Mouse (Mus musculus) kidney, postnatal 0 days (tissue): ENCODE measurements around the gene Gm5426. TPM values are rescaled to one million over a fixed set of nuclear protein-coding genes. Genes with fewer than 3 reads are reported as not detected.
"Not testable (repeated sequence)": the region's sequence is repeated elsewhere in the genome, so short reads cannot be mapped to it uniquely, and the experiment has no call there.

Source experiments
- ATAC-seq: fragments of 200-750 bp; cut with Nextera tagmentation; replicated peaks from 2 replicates; pipeline ENCODE4 v1.8.0; 2017; ENCODE audit warnings: low read depth, moderate number of reproducible peaks, moderate TSS enrichment, moderate library complexity; ENCODE audit not compliant: low FRiP score
- DNase-seq: peaks from one replicate; pipeline ENCODE4 v3.0.0-alpha.2; 2016; ENCODE audit warnings: low spot score
- H3K27ac ChIP-seq: fragments of 300-500 bp; sonication (generic); 2 replicates; pipeline ENCODE4 v1.5.1; 2014; ENCODE audit warnings: mild to moderate bottlenecking
- H3K27me3 ChIP-seq: fragments of 300-500 bp; sonication (generic); 2 replicates; pipeline ENCODE4 v1.6.1; 2014; ENCODE audit warnings: low read length, mixed read lengths; ENCODE audit not compliant: insufficient read depth
- H3K36me3 ChIP-seq: fragments of 300-500 bp; sonication (generic); 2 replicates; pipeline ENCODE4 v1.6.1; 2014; ENCODE audit warnings: low read length, mixed read lengths; ENCODE audit not compliant: insufficient read depth
- H3K4me1 ChIP-seq: fragments of 300-500 bp; sonication (generic); replicated peaks from 2 replicates; pipeline ENCODE4 v1.6.1; 2014; ENCODE audit warnings: antibody characterized with exemption, low read length, mixed read lengths; ENCODE audit not compliant: insufficient read depth
- H3K4me2 ChIP-seq: fragments of 300-500 bp; sonication (generic); 2 replicates; pipeline ENCODE4 v1.6.1; 2014; ENCODE audit warnings: mild to moderate bottlenecking, low read length, moderate library complexity, mixed read lengths
- H3K4me3 ChIP-seq: fragments of 300-500 bp; sonication (generic); replicated peaks from 2 replicates; pipeline ENCODE4 v1.5.1; 2014; ENCODE audit warnings: low read depth, low read length
- H3K9ac ChIP-seq: fragments of 300-500 bp; sonication (generic); 2 replicates; pipeline ENCODE4 v1.6.1; 2014; ENCODE audit warnings: low read depth, low read length
- H3K9me3 ChIP-seq: fragments of 300-500 bp; sonication (generic); replicated peaks from 2 replicates; pipeline ENCODE4 v1.6.1; 2016; ENCODE audit warnings: low read length, inconsistent platforms, mixed read lengths
- CTCF ChIP-seq: IDR thresholded peaks from 2 replicates; pipeline ENCODE4 v1.5.1; 2016; ENCODE audit warnings: antibody characterized with exemption, low read depth, mild to moderate bottlenecking, moderate library complexity
- WGBS: fragments of 180-500 bp; shearing (Covaris S2); extraction: QIAGEN DNeasy Blood & Tissue Kit; methylation state at CpG from one replicate; pipeline ENCODE4 v1.1.7; 2014; 5-methylcytosine and 5-hydroxymethylcytosine counted together
- polyA plus RNA-seq: library from polyadenylated mRNA; unstranded; fragments of >200 nt; fragmentation: Nextera tagmentation; extraction: Ambion mirVana; gene quantifications from 2 replicates; pipeline ENCODE4 v1.2.1, GENCODE M21; 2015

Gene Gm5426
- not detected in 2 replicates for polyA plus RNA-seq

DNA sequence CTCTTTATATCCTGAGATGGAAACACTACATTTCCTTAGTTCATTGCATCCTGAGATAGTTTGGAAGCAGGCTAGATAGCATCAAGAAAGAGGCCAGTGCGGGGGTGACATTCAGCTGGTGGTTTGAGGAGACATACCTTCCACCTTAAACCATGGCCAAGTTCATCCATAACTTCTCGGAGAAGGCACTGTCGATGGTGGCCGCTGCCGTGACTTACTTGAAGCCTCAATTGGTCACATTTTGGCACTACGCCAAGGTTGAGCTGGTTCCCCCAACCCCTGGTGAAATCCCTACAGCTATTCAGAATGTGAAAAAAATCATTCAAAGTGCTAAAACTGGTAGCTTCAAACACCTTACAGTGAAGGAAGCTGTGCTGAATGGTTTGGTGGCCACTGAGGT, at the start of gene Gm5426:
Gene Gm5426 (plus strand): TSS at position 153 of the 400 bp plus-strand sequence.
- not testable (repeated sequence) for H3K4me2 ChIP-seq, H3K9ac ChIP-seq, ATAC-seq, H3K27me3 ChIP-seq, H3K9me3 ChIP-seq, H3K36me3 ChIP-seq, H3K4me3 ChIP-seq, H3K4me1 ChIP-seq, DNase-seq, H3K27ac ChIP-seq
- WGBS: 92% methylated on average over 6 of the region's 6 CpGs

DNA sequence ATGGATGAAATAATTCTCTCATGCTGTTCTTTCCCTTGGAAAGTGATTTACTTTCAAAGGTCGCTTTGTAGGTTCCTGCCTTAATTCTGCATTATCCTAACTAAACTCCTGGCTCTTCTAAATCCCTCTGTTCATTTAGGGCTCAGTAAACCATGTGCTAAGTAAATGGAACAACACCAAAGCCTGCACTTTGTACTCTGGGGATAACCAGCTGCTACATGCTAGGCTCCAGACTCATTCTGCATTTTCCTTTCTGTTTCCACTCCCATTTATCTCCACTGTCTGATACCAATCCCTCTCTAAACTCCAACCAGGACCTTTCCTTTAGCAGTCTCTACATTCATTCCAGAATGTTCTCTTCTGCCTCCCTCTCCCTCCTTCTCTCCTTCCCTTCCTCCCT, 46.7 kb upstream of the Gm5426 start:
- no peak overlapping the region for H3K4me3 ChIP-seq
- ATAC-seq (no peak), DNase-seq (no peak)
- H3K27ac ChIP-seq: no peak overlapping the region
- no peaks in the 10 kb centered on the region for H3K4me1 ChIP-seq
- no peaks in the 10 kb centered on the region for H3K27me3 ChIP-seq
- no peak overlapping the region for H3K9ac ChIP-seq
- no peaks in the 10 kb centered on the region for H3K36me3 ChIP-seq
- no peaks in the 10 kb centered on the region for H3K9me3 ChIP-seq
- no peak for TF ChIP-seq CTCF
- no peak overlapping the region for H3K4me2 ChIP-seq
- 80% methylated on average over 1 of the region's 1 CpGs for WGBS

DNA sequence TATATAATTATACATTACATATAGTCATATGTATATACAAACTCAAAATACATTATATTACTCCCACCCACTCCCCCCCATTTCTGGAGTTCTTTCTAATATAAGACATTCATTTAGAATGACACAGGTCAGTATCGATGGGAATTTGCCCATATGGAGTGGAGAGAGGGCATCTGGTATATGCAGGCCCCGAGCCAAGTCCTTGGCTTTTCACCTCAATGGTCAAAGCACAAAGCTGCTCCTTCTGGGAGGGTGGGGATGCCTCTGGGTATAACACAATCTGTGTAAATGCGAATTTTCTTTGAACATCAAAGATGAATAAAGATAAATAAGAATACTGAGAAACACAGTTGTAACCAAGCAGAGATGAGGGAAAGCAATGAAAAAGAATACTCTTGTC, 46.0 kb upstream of the Gm5426 start:
- H3K4me3 ChIP-seq: no peak overlapping the region

GRCm38 (mm10) chr10:96093890-96094531, 42.4 kb upstream of the Gm5426 start:
- Histone ChIP-seq H3K4me1 (no peaks in the 10 kb centered on the region), H3K27me3 (no peaks in the 10 kb centered on the region), H3K9me3 (no peaks in the 10 kb centered on the region), H3K27ac (no peak overlapping the region), H3K36me3 (no peaks in the 10 kb centered on the region), H3K4me2 (no peak overlapping the region), H3K4me3 (no peak overlapping the region), H3K9ac (no peak overlapping the region)
- TF ChIP-seq CTCF: no peak
- DNase-seq: no peak
- ATAC-seq: no peak
- 44% methylated on average over 2 of the region's 2 CpGs for WGBS

More for the DNA sequence above, 46.0 kb upstream of the Gm5426 start:
- no peak overlapping the region for H3K27ac ChIP-seq
- no peak overlapping the region for H3K9ac ChIP-seq
- H3K36me3 ChIP-seq: no peaks in the 10 kb centered on the region
- H3K27me3 ChIP-seq: no peaks in the 10 kb centered on the region
- ATAC-seq: no peak
- H3K4me1 ChIP-seq: no peaks in the 10 kb centered on the region
- no peak overlapping the region for H3K4me2 ChIP-seq
- DNase-seq: no peak
- no peak for TF ChIP-seq CTCF
- WGBS: 81% methylated on average over 3 of the region's 3 CpGs
- no peaks in the 10 kb centered on the region for H3K9me3 ChIP-seq

DNA sequence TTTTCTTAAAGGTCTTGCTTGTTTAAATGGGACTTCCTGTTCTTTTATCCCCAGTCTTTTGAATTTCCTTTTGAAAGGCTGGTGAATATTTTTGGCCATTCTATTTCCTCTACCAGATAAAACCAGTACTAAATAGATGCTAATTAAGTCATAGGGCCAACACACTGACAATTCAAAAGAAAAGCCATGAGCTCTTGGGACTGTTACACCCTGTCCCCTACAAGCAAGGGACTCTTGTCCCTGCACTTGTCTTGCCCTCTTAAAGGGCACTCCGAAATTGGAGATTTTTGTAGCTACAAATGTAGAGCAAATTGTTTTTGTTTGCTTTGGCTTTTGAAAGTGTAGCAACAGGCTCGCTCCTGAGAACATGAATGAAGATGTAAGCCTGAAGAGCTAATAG, 41.8 kb upstream of the Gm5426 start:
- WGBS: 79% methylated on average over 2 of the region's 2 CpGs
- Histone ChIP-seq H3K4me2 (no peak overlapping the region), H3K9ac (no peak overlapping the region), H3K36me3 (no peaks in the 10 kb centered on the region), H3K27me3 (no peaks in the 10 kb centered on the region), H3K9me3 (no peaks in the 10 kb centered on the region), H3K4me3 (no peak overlapping the region), H3K27ac (no peak overlapping the region), H3K4me1 (no peaks in the 10 kb centered on the region)
- DNase-seq (no peak), ATAC-seq (no peak)
- no peak for TF ChIP-seq CTCF

DNA sequence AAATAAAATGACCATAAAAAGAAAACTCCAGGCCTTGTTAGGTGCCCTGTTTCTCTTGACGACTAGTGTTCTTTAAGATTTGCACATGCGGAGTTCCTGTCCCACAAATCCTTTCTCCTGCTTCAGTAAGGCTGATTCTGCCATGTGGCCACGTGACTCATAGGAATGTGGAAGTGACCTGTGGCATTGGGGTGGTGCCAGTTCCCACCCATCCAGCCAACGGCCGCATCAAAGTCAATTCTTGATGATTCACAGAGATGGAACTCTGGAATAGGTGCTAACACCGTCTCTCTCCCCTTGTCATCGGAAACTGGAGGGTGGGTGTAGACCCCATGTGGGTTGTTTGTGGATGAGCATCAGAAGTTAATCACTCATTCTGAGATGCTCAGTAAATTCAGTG, 39.7 kb upstream of the Gm5426 start:
- Histone ChIP-seq H3K9ac (no peak overlapping the region), H3K9me3 (no peaks in the 10 kb centered on the region), H3K4me2 (no peak overlapping the region), H3K36me3 (no peaks in the 10 kb centered on the region), H3K27ac (no peak overlapping the region), H3K4me3 (no peak overlapping the region), H3K4me1 (no peaks in the 10 kb centered on the region), H3K27me3 (no peaks in the 10 kb centered on the region)
- ATAC-seq: no peak
- DNase-seq: no peak
- WGBS: 81% methylated on average over 7 of the region's 7 CpGs
- TF ChIP-seq CTCF: no peak

- Histone ChIP-seq H3K9me3 (no peaks in the 10 kb centered on the region), H3K4me3 (no peak overlapping the region), H3K36me3 (no peaks in the 10 kb centered on the region), H3K4me2 (no peak overlapping the region), H3K27ac (no peak overlapping the region), H3K27me3 (no peaks in the 10 kb centered on the region), H3K4me1 (no peaks in the 10 kb centered on the region), H3K9ac (no peak overlapping the region)
- 57% methylated on average over 4 of the region's 4 CpGs for WGBS
- TF ChIP-seq CTCF: no peak
- no peak for DNase-seq
- no peak for ATAC-seq
Observed at GRCm38 (mm10) chr10:96101035-96101434, 35.4 kb upstream of the Gm5426 start.
